Mouse (Mus musculus): ENCODE measurements at regions not wholly inside any gene's neighbourhood (a gene's known extent, or its start where the extent isn't known, plus 50 kb on each side); places are given as distances from the start of the nearest gene placed in this dataset.

DNA sequence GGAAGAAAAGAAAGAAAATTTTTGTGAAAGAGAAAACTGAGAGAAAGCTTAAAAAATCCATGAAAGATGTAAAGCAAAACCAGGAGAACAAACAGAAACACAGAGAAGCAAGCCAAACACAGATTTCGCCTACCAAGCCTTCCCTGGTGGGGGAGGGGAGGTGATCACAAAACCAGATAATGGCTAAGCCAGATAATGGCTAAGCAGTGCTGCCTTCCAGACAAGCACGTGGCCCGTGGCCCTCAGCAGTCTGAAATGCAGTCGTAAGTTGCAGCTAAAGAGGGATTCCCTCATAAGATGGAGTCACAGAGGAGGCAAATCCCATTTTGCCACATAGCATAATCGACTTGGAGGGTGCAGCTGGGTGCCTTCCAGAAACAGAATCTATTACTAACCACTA lies 179.0 kb upstream of the Car8 start:
- no peaks in the 10 kb centered on the region for H3K4me1 ChIP-seq (replicated peaks)
- H3K27me3 ChIP-seq, result no peaks in the 10 kb centered on the region
- no peak for ATAC-seq (ENCODE audit: insufficient number of reproducible peaks, insufficient read depth, low FRiP score, low TSS enrichment, low read depth)
- no peak overlapping the region for H3K4me2 ChIP-seq
- no peak overlapping the region for H3K4me3 ChIP-seq (replicated peaks)
- H3K9ac ChIP-seq (replicated peaks), result no peak overlapping the region
- H3K9me3 ChIP-seq, result no peaks in the 10 kb centered on the region
- no peaks in the 10 kb centered on the region for H3K36me3 ChIP-seq
- 34% methylated on average over 5 of the region's 5 CpGs for WGBS
- no peak overlapping the region for H3K27ac ChIP-seq

DNA sequence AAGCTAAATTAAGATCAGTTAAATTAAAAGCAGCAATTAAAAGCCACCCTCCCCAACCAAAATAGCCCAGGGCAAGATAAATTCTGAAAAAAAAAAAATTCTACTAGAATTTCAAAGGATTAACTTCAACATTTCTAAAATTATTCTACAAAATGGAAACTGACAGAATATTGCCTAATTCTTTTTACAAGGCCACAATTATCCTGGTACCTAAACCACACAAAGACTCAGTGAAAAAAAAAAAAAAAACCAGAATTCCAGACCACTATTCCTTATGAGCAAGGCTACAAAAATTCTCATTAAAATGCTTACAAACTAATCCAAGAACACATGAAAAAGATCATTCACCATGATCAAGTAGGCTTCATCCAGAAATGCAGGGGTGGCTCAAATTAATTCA lies 174.5 kb upstream of the Car8 start:
- Histone ChIP-seq H3K27ac (no peak overlapping the region), H3K4me2 (no peak overlapping the region), H3K4me3 (replicated peaks) (no peak overlapping the region), H3K9me3 (no peaks in the 10 kb centered on the region), H3K27me3 (no peaks in the 10 kb centered on the region), H3K9ac (replicated peaks) (no peak overlapping the region), H3K4me1 (replicated peaks) (no peaks in the 10 kb centered on the region), H3K36me3 (no peaks in the 10 kb centered on the region)
- ATAC-seq (ENCODE audit: insufficient number of reproducible peaks, insufficient read depth, low FRiP score, low TSS enrichment, low read depth), result no peak

DNA sequence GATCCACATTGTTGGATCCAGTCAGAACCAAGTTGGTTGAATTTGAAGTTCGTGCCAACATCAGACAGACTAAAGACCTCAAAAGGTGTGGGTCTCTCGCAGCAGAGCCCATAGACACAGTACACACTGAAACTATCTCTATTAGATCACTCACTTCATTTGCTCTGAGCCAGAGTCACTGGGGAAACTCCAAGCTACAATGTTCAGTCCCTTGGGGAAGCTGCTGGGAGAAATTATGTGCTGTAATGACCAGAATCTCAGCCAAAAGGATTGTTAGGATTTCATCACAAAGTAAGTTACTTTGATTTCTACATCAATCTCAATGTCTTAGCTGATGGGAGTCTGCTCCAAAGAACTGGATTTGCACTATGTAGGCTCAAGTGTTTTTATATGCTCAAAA lies 161.2 kb upstream of the Car8 start:
- 82% methylated on average over 2 of the region's 2 CpGs for WGBS
- ATAC-seq (ENCODE audit: insufficient number of reproducible peaks, insufficient read depth, low FRiP score, low TSS enrichment, low read depth), result no peak
- no peak overlapping the region for H3K27ac ChIP-seq
- no peak overlapping the region for H3K4me3 ChIP-seq (replicated peaks)
- H3K9ac ChIP-seq (replicated peaks), result no peak overlapping the region
- no peak overlapping the region for H3K4me2 ChIP-seq
- no peaks in the 10 kb centered on the region for H3K36me3 ChIP-seq
- 0 out of 2 replicates have a peak, but pooled peaks cover 4% of the 10 kb centered on the region for H3K4me1 ChIP-seq (replicated peaks)
- H3K9me3 ChIP-seq, result no peaks in the 10 kb centered on the region
- no peaks in the 10 kb centered on the region for H3K27me3 ChIP-seq

DNA sequence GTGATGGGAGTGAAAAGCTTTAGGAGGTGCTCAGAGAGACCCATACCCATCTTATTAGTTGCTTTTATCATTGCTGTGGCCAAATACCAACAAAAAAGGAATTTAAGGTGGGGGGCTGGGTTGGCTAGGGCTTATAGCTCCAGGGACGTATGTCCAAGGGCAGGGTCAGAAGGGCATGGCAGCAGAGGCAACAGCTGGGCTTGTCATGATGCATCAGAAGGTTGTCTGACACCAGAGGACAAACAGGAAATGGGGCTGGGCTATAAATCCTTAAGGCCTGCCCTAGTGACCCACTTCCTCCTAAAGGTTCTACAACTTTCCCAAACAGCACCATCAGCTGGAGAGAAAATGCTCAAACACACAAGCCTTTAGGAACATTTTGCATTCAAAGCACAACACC lies 160.6 kb upstream of the Car8 start:
- no peaks in the 10 kb centered on the region for H3K9me3 ChIP-seq
- H3K36me3 ChIP-seq, result no peaks in the 10 kb centered on the region
- H3K27ac ChIP-seq, result no peak overlapping the region
- H3K27me3 ChIP-seq, result no peaks in the 10 kb centered on the region
- no peak overlapping the region for H3K4me3 ChIP-seq (replicated peaks)
- no peak overlapping the region for H3K9ac ChIP-seq (replicated peaks)
- ATAC-seq (ENCODE audit: insufficient number of reproducible peaks, insufficient read depth, low FRiP score, low TSS enrichment, low read depth), result no peak
- WGBS, result 39% methylated on average over 1 of the region's 1 CpGs
- no peak overlapping the region for H3K4me2 ChIP-seq
- H3K4me1 ChIP-seq (replicated peaks), result 0 out of 2 replicates have a peak, but pooled peaks cover 4% of the 10 kb centered on the region

DNA sequence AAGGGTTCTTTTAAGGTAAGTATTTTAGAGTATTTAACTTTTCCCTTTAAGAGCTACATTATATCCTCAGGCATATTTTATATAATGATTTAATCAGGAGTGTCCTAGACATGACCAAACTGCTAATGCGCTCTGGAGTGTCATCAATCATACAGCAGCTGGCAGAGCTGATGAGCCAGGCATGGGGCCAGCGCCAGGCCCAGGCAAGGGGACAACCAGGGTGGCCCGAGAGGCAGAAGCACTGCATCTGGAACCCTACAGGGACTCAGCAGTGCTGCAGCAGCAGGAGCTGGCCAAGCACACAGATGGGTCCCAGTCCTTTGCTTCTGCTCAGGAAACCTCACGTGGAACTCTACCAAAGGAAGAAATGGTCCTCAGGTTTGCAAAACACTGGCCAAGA lies 160.1 kb upstream of the Car8 start:
- no peak overlapping the region for H3K4me3 ChIP-seq (replicated peaks)
- no peak overlapping the region for H3K4me2 ChIP-seq
- H3K36me3 ChIP-seq, result no peaks in the 10 kb centered on the region
- H3K4me1 ChIP-seq (replicated peaks), result 0 out of 2 replicates have a peak, but pooled peaks cover 4% of the 10 kb centered on the region
- no peak overlapping the region for H3K9ac ChIP-seq (replicated peaks)
- H3K9me3 ChIP-seq, result no peaks in the 10 kb centered on the region
- no peak for ATAC-seq (ENCODE audit: insufficient number of reproducible peaks, insufficient read depth, low FRiP score, low TSS enrichment, low read depth)
- H3K27me3 ChIP-seq, result no peaks in the 10 kb centered on the region
- no peak overlapping the region for H3K27ac ChIP-seq
- WGBS, result 74% methylated on average over 4 of the region's 4 CpGs

DNA sequence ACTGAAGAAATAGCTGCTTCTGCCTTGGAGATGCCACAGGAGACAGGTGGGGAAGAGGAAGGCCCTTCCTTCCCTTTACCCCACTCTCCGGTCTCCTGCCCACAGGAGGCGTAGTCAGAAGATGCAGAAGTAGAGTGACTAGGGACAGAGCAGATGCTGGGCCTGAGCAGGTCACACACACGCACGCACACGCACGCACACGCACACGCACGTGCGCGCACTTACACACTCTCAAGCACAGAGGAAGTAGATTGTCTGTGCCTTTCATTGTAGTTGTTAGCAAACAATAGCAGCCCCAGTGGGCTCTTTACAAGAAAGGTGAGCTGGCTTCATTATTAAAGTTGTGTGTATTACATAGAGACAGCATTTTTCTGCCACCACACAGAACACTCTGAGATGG lies 144.3 kb upstream of the Car8 start:
- Histone ChIP-seq H3K4me3 (replicated peaks) (no peak overlapping the region), H3K36me3 (no peaks in the 10 kb centered on the region), H3K27me3 (no peaks in the 10 kb centered on the region), H3K4me2 (no peak overlapping the region), H3K9me3 (no peaks in the 10 kb centered on the region), H3K4me1 (replicated peaks) (no peaks in the 10 kb centered on the region), H3K9ac (replicated peaks) (no peak overlapping the region), H3K27ac (no peak overlapping the region)
- no peak for ATAC-seq (ENCODE audit: insufficient number of reproducible peaks, insufficient read depth, low FRiP score, low TSS enrichment, low read depth)
- 93% methylated on average over 11 of the region's 11 CpGs for WGBS

DNA sequence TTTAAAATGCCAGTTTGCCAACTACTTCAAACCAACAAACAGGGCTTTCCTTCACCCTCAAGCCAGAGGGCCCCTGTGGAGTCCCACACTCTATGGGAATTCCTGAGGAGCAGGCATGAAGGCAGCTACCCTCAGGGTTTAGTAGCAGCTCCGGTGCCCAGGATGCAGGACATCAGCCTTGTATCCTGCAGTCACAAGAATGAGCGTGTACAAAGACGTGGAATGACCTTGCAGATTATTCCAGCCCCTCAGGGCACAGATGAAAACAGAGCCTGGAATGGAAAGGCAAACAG lies 143.2 kb upstream of the Car8 start:
- H3K4me2 ChIP-seq, result no peak overlapping the region
- no peaks in the 10 kb centered on the region for H3K36me3 ChIP-seq
- 65% methylated on average over 3 of the region's 3 CpGs for WGBS
- no peaks in the 10 kb centered on the region for H3K4me1 ChIP-seq (replicated peaks)
- H3K27me3 ChIP-seq, result no peaks in the 10 kb centered on the region
- no peak overlapping the region for H3K27ac ChIP-seq
- ATAC-seq (ENCODE audit: insufficient number of reproducible peaks, insufficient read depth, low FRiP score, low TSS enrichment, low read depth), result no peak
- no peak overlapping the region for H3K4me3 ChIP-seq (replicated peaks)
- no peak overlapping the region for H3K9ac ChIP-seq (replicated peaks)
- H3K9me3 ChIP-seq, result no peaks in the 10 kb centered on the region

DNA sequence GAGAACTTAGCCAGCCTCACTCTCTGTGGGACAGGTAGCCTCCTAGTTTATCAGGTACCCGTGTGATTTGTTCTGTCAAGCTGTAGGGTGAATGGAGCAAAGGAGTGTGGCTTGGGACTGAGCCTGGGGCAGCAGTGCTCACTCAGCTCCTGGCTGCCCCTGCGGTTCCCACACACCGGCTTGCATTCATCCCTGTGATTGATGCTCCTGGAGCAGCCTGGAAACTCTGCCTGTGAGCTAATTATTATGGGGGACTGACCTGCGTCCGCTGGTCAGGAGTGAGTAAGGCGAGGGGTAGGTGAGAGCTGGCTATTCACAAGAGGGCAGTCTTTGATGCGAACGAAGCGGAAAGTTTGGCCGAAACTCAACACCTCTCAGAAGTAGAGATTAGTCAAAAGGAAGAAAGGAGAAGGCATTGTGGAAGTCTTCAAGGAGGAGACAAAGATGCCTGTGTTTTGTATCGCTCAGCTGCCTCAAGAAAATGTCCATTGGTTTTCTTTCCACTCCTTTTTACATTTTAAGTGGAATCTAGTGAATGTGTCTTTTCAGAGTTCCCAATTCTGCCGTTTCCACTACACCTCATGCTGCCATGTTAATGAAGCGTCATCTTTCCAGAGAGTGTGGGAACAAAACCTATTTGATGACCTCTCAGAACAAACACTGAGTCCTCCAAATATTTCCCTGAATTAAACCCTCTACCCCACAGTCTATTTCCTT lies 142.7 kb upstream of the Car8 start:
- H3K9me3 ChIP-seq, result no peaks in the 10 kb centered on the region
- no peaks in the 10 kb centered on the region for H3K27me3 ChIP-seq
- H3K4me2 ChIP-seq, result no peak overlapping the region
- no peaks in the 10 kb centered on the region for H3K4me1 ChIP-seq (replicated peaks)
- H3K4me3 ChIP-seq (replicated peaks), result no peak overlapping the region
- 31% methylated on average over 13 of the region's 13 CpGs for WGBS
- ATAC-seq (ENCODE audit: insufficient number of reproducible peaks, insufficient read depth, low FRiP score, low TSS enrichment, low read depth), result no peak; the same call in 1 of the 2 replicates
- no peak overlapping the region for H3K27ac ChIP-seq
- no peaks in the 10 kb centered on the region for H3K36me3 ChIP-seq
- H3K9ac ChIP-seq (replicated peaks), result no peak overlapping the region

DNA sequence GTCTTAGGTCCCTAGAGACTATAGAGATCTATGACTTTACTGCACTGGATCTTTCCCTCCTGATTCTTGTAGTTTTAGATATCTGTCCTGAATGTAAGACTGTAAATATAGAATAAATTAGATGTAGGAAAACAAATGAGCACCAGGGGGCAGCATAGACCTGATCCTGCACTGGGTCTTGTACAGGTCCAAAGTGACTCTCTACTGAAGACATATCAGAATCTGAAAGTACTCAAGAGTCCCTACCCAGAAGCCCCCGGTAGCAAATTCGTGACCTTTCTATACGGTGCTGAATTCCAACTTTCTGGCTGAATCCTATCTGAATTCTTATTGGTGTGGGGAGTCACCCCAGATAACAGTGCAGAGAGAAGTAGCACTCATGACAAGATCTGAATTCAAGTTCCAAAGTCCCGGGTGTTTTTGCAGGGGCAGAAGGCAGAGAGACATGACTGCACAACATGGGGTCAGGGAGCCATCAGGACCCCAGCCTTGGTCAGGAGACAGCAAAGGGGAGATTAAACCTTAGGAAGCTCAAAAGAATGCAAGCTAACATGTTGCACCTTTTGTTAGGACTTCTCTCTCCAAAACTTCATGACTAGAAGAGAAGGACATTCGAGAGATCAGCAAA lies 142.0 kb upstream of the Car8 start:
- Histone ChIP-seq H3K4me3 (replicated peaks) (no peak overlapping the region), H3K27me3 (no peaks in the 10 kb centered on the region), H3K4me1 (replicated peaks) (no peaks in the 10 kb centered on the region), H3K9me3 (no peaks in the 10 kb centered on the region), H3K27ac (no peak overlapping the region), H3K4me2 (no peak overlapping the region), H3K9ac (replicated peaks) (no peak overlapping the region), H3K36me3 (no peaks in the 10 kb centered on the region)
- 64% methylated on average over 5 of the region's 5 CpGs for WGBS
- no peak for ATAC-seq (ENCODE audit: insufficient number of reproducible peaks, insufficient read depth, low FRiP score, low TSS enrichment, low read depth)

DNA sequence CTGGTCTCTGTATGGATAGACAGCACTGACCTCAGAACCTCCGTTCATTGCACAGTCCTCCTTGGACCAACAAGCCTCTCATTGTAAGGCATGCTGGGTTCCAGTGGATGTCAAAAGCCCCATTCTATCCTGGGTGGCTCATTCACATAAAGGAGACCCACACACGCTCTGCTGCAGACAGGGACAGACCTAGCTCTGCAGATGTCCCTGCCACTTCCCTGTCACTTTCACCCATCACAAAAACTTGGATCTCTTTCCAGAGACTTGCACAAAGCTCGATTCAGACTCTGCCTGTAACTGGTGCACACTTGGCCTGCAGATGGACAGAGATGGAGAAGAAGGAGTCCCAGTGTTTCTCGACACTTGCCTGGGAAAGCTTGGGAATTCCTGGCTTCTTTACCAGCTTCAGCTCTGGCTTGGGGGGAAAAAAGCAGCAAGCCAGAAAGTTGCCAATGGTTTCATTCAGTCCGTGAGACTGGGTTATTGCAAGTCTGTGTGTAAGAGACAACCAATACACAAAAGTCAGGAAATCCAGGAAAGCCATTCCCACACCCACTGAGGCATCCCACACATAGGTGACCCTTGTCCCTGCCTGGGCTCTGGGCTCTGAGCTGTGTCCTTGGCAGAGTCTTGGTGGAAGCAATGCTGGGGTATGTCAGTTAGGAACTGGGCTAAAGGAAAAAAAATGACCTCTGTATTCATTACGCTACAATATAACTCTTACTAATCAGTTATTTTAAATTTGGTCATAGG lies 136.1 kb upstream of the Car8 start:
- H3K4me3 ChIP-seq (replicated peaks), result no peak overlapping the region
- H3K9me3 ChIP-seq, result no peaks in the 10 kb centered on the region
- no peaks in the 10 kb centered on the region for H3K36me3 ChIP-seq
- H3K4me2 ChIP-seq, result no peak overlapping the region
- WGBS, result 82% methylated on average over 6 of the region's 6 CpGs
- no peaks in the 10 kb centered on the region for H3K4me1 ChIP-seq (replicated peaks)
- no peak overlapping the region for H3K27ac ChIP-seq
- no peak overlapping the region for H3K9ac ChIP-seq (replicated peaks)
- no peaks in the 10 kb centered on the region for H3K27me3 ChIP-seq
- no peak for ATAC-seq (ENCODE audit: insufficient number of reproducible peaks, insufficient read depth, low FRiP score, low TSS enrichment, low read depth)

DNA sequence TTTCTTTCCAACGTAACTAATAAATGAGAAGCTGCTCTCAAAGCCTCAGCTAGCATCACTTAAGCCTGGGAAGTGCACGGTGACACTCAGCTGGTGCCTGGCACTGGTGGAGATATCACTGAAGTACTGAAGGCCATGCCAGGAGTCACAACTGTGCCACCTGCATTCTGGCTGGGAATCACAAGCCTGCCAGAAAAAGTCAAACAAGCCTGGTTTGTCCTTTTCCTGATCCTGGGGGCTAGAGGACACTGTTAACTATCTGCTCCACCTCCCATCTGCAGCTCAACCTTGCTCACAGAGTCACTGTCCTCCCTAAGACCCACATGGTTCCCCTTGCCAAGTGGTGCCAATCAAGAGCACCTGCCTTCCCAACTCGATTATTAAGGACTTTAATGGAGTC lies 135.2 kb upstream of the Car8 start:
- no peak overlapping the region for H3K27ac ChIP-seq
- ATAC-seq (ENCODE audit: insufficient number of reproducible peaks, insufficient read depth, low FRiP score, low TSS enrichment, low read depth), result no peak
- H3K4me1 ChIP-seq (replicated peaks), result no peaks in the 10 kb centered on the region
- H3K9me3 ChIP-seq, result no peaks in the 10 kb centered on the region
- WGBS, result 75% methylated on average over 3 of the region's 3 CpGs
- no peak overlapping the region for H3K4me3 ChIP-seq (replicated peaks)
- no peaks in the 10 kb centered on the region for H3K27me3 ChIP-seq
- no peak overlapping the region for H3K4me2 ChIP-seq
- no peak overlapping the region for H3K9ac ChIP-seq (replicated peaks)
- no peaks in the 10 kb centered on the region for H3K36me3 ChIP-seq

All from limb, embryonic 12.5 days (tissue).